Mouse (Mus musculus) liver, embryonic 11.5 days (tissue): ENCODE measurements around the gene Adprhl1. TPM values are rescaled to one million over a fixed set of nuclear protein-coding genes. Genes with fewer than 3 reads are reported as not detected.

Experiments
- ATAC-seq: fragments of 200-750 bp; cut with Nextera tagmentation; replicated peaks from 2 replicates; pipeline ENCODE4 v1.8.0; 2017; ENCODE audit warnings: moderate number of reproducible peaks, mild to moderate bottlenecking, moderate TSS enrichment, moderate library complexity; ENCODE audit not compliant: low FRiP score
- DNase-seq: peaks from one replicate; pipeline ENCODE4 v3.0.0-alpha.2; 2017; ENCODE audit warnings: low spot score
- H3K27ac ChIP-seq: fragments of 300-500 bp; sonication (generic); 2 replicates; pipeline ENCODE4 v1.5.1; 2014; ENCODE audit warnings: mild to moderate bottlenecking, low read depth, low read length, control low read depth
- H3K27me3 ChIP-seq: fragments of 300-500 bp; sonication (generic); replicated peaks from 2 replicates; pipeline ENCODE4 v1.6.1; 2014; ENCODE audit warnings: low read length, mixed read lengths; ENCODE audit not compliant: control insufficient read depth, insufficient read depth
- H3K36me3 ChIP-seq: fragments of 300-500 bp; sonication (generic); 2 replicates; pipeline ENCODE4 v1.6.1; 2014; ENCODE audit warnings: mild to moderate bottlenecking, low read length, moderate library complexity, mixed read lengths; ENCODE audit not compliant: control insufficient read depth, insufficient read depth
- H3K4me1 ChIP-seq: fragments of 300-500 bp; sonication (generic); replicated peaks from 2 replicates; pipeline ENCODE4 v1.6.1; 2014; ENCODE audit warnings: low read length, mixed read lengths; ENCODE audit not compliant: control insufficient read depth, insufficient read depth
- H3K4me2 ChIP-seq: fragments of 300-500 bp; sonication (generic); 2 replicates; pipeline ENCODE4 v1.6.1; 2014; ENCODE audit warnings: mild to moderate bottlenecking, control low read depth, moderate library complexity
- H3K4me3 ChIP-seq: fragments of 300-500 bp; sonication (generic); 2 replicates; pipeline ENCODE4 v1.5.1; 2014; ENCODE audit warnings: low read depth, low read length, control low read depth
- H3K9ac ChIP-seq: fragments of 300-500 bp; sonication (generic); 2 replicates; pipeline ENCODE4 v1.6.1; 2014; ENCODE audit warnings: low read depth, low read length, control low read depth
- H3K9me3 ChIP-seq: fragments of 300-500 bp; sonication (generic); 2 replicates; pipeline ENCODE4 v1.6.1; 2016; ENCODE audit warnings: low read length, inconsistent platforms, mixed read lengths; ENCODE audit not compliant: control insufficient read depth
- WGBS: fragments of 180-500 bp; shearing (Covaris S2); extraction: QIAGEN DNeasy Blood & Tissue Kit; methylation state at CpG from one replicate; pipeline ENCODE4 v1.1.7; 2014; 5-methylcytosine and 5-hydroxymethylcytosine counted together
- polyA plus RNA-seq: library from polyadenylated mRNA; unstranded; fragments of >200 nt; fragmentation: Nextera tagmentation; extraction: Ambion mirVana; gene quantifications from 2 replicates; pipeline ENCODE4 v1.2.1, GENCODE M21; 2014

The Adprhl1 gene
- polyA plus RNA-seq, 1 experiment from 2014 or later, result 0.70 TPM

DNA sequence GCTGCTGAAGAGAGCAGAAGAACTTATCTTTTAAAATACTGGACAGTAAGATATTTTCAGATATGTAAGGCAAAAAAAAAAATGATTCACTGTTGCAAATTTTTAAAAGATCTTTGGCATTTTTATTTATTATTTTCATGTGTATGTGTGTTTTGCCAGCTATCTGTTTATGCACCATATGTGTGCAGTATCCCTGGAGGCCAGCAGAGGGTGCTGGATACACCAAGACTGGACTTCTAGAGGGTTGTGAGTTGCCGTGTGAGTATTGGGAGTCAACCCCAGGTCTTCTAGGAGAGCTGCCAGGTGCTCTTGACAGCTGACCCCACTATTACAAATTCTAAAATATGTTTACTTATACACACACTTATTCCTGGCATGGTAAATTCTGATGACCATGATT, 29.2 kb upstream of the Adprhl1 start:
- no peaks in the 10 kb centered on the region for H3K9me3 ChIP-seq
- 82% methylated on average over 1 of the region's 1 CpGs for WGBS
- H3K4me2 ChIP-seq, result no peak overlapping the region
- H3K9ac ChIP-seq, result no peak overlapping the region
- no peak for ATAC-seq
- H3K27ac ChIP-seq, result no peak overlapping the region
- no peaks in the 10 kb centered on the region for H3K27me3 ChIP-seq
- no peak for DNase-seq
- H3K36me3 ChIP-seq, result no peaks in the 10 kb centered on the region
- peaks cover 8% of the 10 kb centered on the region for H3K4me1 ChIP-seq
- H3K4me3 ChIP-seq, result no peak overlapping the region

DNA sequence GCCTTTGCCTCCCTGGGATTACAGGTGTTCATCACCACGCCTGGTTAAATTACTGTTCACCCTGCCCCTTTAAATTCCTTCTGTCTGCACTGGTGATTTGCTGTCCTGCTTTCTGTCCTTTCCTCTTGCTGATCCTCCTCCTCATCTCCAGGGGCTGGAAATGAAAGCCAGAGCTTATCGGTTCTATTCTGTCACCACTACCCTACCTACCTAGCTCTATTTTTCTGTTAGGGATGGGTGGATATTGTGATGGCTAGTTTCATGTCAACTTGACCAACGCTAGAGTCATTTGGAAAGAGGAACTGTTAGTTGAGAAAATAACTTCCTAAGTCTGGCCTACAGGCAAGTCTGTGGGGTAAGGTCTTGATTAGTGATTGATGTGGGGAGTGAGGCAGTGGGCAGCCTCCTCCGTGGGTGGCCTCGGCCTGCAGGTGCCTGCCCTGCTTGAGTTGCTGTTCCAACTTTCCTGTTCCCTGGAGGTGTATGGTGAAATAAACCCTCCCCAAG, 23.0 kb upstream of the Adprhl1 start:
- Histone ChIP-seq H3K9me3 (no peaks in the 10 kb centered on the region), H3K27me3 (no peaks in the 10 kb centered on the region), H3K4me2 (no peak overlapping the region), H3K27ac (no peak overlapping the region), H3K9ac (no peak overlapping the region), H3K36me3 (no peaks in the 10 kb centered on the region; the same call in 1 of the 2 replicates), H3K4me1 (no peaks in the 10 kb centered on the region), H3K4me3 (no peak overlapping the region)
- DNase-seq (no peak), ATAC-seq (no peak)
- WGBS, result 72% methylated on average over 5 of the region's 5 CpGs

DNA sequence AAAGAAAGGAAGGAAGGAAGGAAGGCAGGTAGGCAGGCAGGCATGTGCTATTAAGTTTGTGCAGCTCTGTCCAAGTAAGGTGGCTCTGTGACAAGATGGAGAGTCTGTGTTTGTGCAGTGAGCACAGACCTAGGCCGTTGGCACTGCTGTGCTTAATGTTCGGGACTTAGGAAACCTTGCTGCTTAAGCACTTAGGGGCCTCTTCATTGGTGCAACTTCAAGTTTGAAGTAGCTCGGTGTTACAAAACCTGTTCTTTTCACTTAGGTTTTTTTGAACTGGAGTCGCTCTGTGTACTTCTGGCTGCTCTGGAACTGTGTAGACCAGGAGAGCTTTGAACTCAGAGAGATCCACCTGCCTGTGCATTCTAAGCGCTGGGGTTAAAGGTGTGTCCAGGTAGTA, 18.9 kb upstream of the Adprhl1 start:
- H3K36me3 ChIP-seq, result peaks cover 10% of the 10 kb centered on the region; the same call in 1 of the 2 replicates
- no peak overlapping the region for H3K9ac ChIP-seq
- H3K27ac ChIP-seq, result no peak overlapping the region
- H3K27me3 ChIP-seq, result no peaks in the 10 kb centered on the region
- no peak for DNase-seq
- H3K4me3 ChIP-seq, result no peak overlapping the region
- H3K9me3 ChIP-seq, result no peaks in the 10 kb centered on the region
- no peaks in the 10 kb centered on the region for H3K4me1 ChIP-seq
- no peak overlapping the region for H3K4me2 ChIP-seq
- no peak for ATAC-seq
- WGBS, result 87% methylated on average over 5 of the region's 5 CpGs

DNA sequence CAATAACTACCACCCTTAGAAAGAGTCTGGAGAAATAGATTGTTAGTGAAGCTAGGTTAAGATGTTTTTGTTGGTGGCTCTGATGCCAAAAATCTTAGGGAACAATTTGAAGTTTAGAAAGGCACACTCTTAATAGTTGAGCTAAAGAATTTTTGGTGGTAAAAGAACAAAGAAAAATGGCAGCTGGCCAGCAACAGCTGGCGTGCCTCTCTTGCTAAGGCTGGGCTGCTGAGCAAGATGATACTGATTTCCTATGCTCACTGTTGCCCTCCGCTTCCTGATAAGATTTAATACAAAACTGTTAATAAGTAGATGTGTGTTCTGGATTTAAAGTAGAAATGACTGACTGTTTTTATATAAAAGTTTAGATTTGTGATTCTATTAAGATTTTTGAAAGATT, 13.6 kb upstream of the Adprhl1 start:
- WGBS, result 88% methylated on average over 2 of the region's 2 CpGs

DNA sequence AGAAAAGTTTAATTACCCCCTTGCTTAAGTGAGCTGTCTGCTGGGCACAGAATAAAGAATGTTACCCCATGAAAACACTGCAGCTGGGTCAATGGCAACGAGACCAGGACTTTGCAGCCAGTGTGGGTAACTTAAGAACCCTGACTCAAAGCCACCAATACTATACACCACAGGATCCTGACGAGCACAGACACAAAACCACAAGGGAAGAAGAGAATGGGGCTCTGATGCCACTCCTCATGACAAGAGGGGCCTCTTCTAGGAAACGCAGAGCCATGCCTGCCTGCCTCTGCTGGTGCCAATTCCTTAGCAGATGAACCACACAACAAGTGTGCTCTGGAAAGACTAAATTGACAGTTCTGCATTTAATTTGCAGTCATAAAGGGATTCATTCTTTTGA, 9.4 kb upstream of the Adprhl1 start:
- no peaks in the 10 kb centered on the region; the same call in 1 of the 2 replicates for H3K36me3 ChIP-seq
- H3K27me3 ChIP-seq, result no peaks in the 10 kb centered on the region
- no peak overlapping the region for H3K4me2 ChIP-seq
- no peak overlapping the region for H3K27ac ChIP-seq
- DNase-seq, result no peak
- H3K4me1 ChIP-seq, result no peaks in the 10 kb centered on the region
- no peak overlapping the region for H3K4me3 ChIP-seq
- ATAC-seq, result no peak
- WGBS, result 49% methylated on average over 3 of the region's 3 CpGs
- H3K9me3 ChIP-seq, result no peaks in the 10 kb centered on the region
- H3K9ac ChIP-seq, result no peak overlapping the region

More for the DNA sequence above, 13.6 kb upstream of the Adprhl1 start:
- DNase-seq, result no peak
- no peak for ATAC-seq
- H3K9me3 ChIP-seq, result no peaks in the 10 kb centered on the region
- H3K27me3 ChIP-seq, result no peaks in the 10 kb centered on the region
- H3K4me1 ChIP-seq, result no peaks in the 10 kb centered on the region
- H3K4me3 ChIP-seq, result no peak overlapping the region
- no peak overlapping the region for H3K4me2 ChIP-seq
- H3K36me3 ChIP-seq, result peaks cover 10% of the 10 kb centered on the region; the same call in 1 of the 2 replicates
- H3K9ac ChIP-seq, result no peak overlapping the region
- H3K27ac ChIP-seq, result no peak overlapping the region

DNA sequence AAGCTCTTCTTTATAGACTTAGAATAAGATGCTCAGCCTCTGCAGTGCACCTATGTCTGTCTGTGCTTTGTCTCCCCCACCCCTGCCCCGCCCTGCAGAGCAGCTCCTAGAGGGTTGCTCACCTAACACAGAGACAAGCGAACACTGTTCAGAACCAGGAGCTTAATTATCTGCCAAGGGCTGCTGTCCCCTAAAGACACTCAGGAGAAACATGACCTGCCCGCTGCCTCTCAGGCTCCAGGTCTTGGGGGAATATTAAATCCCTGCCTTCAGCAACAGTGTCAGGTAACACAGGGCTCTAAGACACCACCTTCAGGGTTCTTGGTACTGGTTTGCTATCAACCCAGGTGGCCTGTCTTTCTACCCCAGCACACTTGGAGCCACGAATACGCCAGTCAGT, 549 bp downstream of the Adprhl1 start:
- no peaks in the 10 kb centered on the region for H3K4me1 ChIP-seq
- H3K9me3 ChIP-seq, result no peaks in the 10 kb centered on the region
- H3K4me2 ChIP-seq, result no peak overlapping the region
- WGBS, result 82% methylated on average over 5 of the region's 5 CpGs
- no peak for DNase-seq
- no peak overlapping the region for H3K27ac ChIP-seq
- no peak for ATAC-seq
- peaks cover 5% of the 10 kb centered on the region for H3K27me3 ChIP-seq
- H3K36me3 ChIP-seq, result peaks cover 4% of the 10 kb centered on the region
- no peak overlapping the region for H3K4me3 ChIP-seq
- no peak overlapping the region for H3K9ac ChIP-seq

DNA sequence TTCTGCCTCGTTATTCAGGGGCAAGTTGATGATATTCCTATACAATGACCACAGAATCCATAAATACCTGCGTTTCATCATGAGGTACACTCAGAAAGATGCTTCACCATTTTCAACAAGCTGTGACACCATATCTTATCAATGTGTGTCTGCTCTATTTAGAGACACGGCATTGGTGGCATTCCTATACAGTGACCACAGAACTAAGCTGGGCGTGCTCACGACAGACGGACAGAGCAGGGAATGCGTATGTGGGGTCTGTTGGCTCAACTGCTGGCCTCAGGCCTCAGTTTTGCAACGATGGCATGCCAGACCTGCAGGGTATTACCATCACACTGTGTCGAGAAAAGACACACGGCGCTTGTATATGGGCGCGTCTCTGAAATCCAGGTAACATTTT, 1.1 kb downstream of the Adprhl1 start:
- H3K4me3 ChIP-seq, result no peak overlapping the region
- ATAC-seq (no peak), DNase-seq (no peak)
- WGBS, result 81% methylated on average over 13 of the region's 13 CpGs
- H3K4me2 ChIP-seq, result no peak overlapping the region
- no peaks in the 10 kb centered on the region for H3K9me3 ChIP-seq
- peaks cover 5% of the 10 kb centered on the region for H3K27me3 ChIP-seq
- H3K9ac ChIP-seq, result no peak overlapping the region
- no peaks in the 10 kb centered on the region for H3K4me1 ChIP-seq
- peaks cover 4% of the 10 kb centered on the region; the same call in 1 of the 2 replicates for H3K36me3 ChIP-seq
- no peak overlapping the region for H3K27ac ChIP-seq

DNA sequence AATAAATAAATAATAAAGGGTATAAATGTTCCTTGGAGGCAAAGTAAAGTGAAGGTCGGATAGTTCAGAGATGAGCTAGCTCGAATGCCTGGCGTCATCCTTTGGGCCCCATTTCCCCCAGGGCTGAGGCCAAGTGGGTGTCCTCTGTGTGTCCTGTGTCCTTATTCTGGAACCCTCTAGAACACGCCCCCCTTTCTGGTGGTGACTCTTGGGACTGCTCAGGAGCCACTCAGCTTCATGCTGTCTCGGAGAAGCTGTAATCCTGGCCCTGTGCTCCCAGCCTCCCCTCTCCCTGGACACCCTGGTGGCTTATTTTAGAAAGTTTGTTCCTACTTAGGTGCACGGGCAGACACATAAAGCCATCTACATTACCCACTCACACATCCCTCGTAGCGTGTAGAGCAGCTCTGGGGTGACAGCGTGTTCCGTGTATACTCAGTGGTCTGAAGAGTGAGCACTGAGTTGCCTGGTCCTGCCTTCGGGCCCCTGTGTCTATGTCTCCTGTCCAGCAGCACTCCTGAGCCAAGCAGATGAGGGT, 9.6 kb downstream of the Adprhl1 start:
- Histone ChIP-seq H3K9me3 (no peaks in the 10 kb centered on the region), H3K36me3 (no peaks in the 10 kb centered on the region), H3K27me3 (peaks cover 4% of the 10 kb centered on the region; the same call in 1 of the 2 replicates), H3K27ac (no peak overlapping the region), H3K4me3 (no peak overlapping the region), H3K9ac (no peak overlapping the region), H3K4me1 (no peaks in the 10 kb centered on the region), H3K4me2 (no peak overlapping the region)
- no peak for ATAC-seq
- DNase-seq, result no peak
- WGBS, result 75% methylated on average over 11 of the region's 11 CpGs
